Mouse (Mus musculus) stomach, embryonic 16.5 days (tissue): ENCODE measurements at regions not wholly inside any gene's neighbourhood (a gene's known extent, or its start where the extent isn't known, plus 50 kb on each side); places are given as distances from the start of the nearest gene placed in this dataset.
A peak's percentile ranks its signal among the peaks of the same experiment; 100 is the strongest.

Source experiments
- ATAC-seq: fragments of 200-750 bp; cut with Nextera tagmentation; 2 replicates; pipeline ENCODE4 v1.8.0; 2017; ENCODE audit warnings: moderate number of reproducible peaks, moderate TSS enrichment; ENCODE audit not compliant: insufficient read depth, low FRiP score
- H3K27ac ChIP-seq: fragments of 300-500 bp; sonication (generic); 2 replicates; pipeline ENCODE4 v1.5.1; 2014; ENCODE audit warnings: low read length
- H3K27me3 ChIP-seq: fragments of 300-500 bp; sonication (generic); 2 replicates; pipeline ENCODE4 v1.6.1; 2014; ENCODE audit warnings: low read length, control low read depth, mixed read lengths; ENCODE audit not compliant: control insufficient read depth, insufficient read depth
- H3K36me3 ChIP-seq: fragments of 300-500 bp; sonication (generic); 2 replicates; pipeline ENCODE4 v1.6.1; 2014; ENCODE audit warnings: low read length; ENCODE audit not compliant: control insufficient read depth, insufficient read depth
- H3K4me1 ChIP-seq: fragments of 300-500 bp; sonication (generic); 2 replicates; pipeline ENCODE4 v1.6.1; 2014; ENCODE audit warnings: low read length, control low read depth, mixed read lengths; ENCODE audit not compliant: control insufficient read depth, insufficient read depth
- H3K4me2 ChIP-seq: fragments of 300-500 bp; sonication (generic); 2 replicates; pipeline ENCODE4 v1.6.1; 2014; ENCODE audit warnings: low read depth, low read length, mixed read lengths
- H3K4me3 ChIP-seq: fragments of 300-500 bp; sonication (generic); replicated peaks from 2 replicates; pipeline ENCODE4 v1.5.1; 2014; ENCODE audit warnings: mild to moderate bottlenecking, low read length
- H3K9ac ChIP-seq: fragments of 300-500 bp; sonication (generic); 2 replicates; pipeline ENCODE4 v1.6.1; 2014; ENCODE audit warnings: low read length
- H3K9me3 ChIP-seq: fragments of 300-500 bp; sonication (generic); replicated peaks from 2 replicates; pipeline ENCODE4 v1.6.1; 2016; ENCODE audit warnings: low read length, control low read depth; ENCODE audit not compliant: control insufficient read depth
- WGBS: fragments of 180-500 bp; shearing (Covaris S2); extraction: QIAGEN DNeasy Blood & Tissue Kit; methylation state at CpG from one replicate; pipeline ENCODE4 v1.1.7; 2014; 5-methylcytosine and 5-hydroxymethylcytosine counted together

DNA sequence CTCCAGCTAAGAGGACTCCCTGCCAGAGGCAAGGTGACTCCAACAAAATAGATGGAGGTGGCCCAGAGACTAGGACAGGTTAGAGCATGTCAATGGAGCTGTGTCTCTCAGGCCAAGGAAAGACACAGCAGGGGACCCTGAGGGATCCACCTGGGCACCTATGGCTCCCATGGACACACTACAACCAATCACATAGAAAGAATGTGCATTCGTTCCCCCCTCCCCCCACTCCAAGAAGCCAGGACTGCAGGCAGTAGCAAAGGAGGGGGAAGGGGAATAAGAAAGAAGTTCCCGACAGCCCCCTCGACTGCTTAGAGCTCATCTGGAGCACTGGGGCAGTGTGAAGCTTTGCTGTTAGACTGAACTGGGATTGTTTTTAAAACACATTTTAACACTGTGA is 474.1 kb downstream of the Bnc2 start:
- Histone ChIP-seq H3K27me3 (no peaks in the 10 kb centered on the region), H3K9ac (no peak overlapping the region), H3K4me1 (no peaks in the 10 kb centered on the region; the same call in 1 of the 2 replicates), H3K4me3 (no peak overlapping the region), H3K4me2 (no peak overlapping the region), H3K27ac (no peak overlapping the region), H3K36me3 (no peaks in the 10 kb centered on the region), H3K9me3 (no peaks in the 10 kb centered on the region)
- ATAC-seq, result no peak
- WGBS, result 66% methylated on average over 3 of the region's 3 CpGs

DNA sequence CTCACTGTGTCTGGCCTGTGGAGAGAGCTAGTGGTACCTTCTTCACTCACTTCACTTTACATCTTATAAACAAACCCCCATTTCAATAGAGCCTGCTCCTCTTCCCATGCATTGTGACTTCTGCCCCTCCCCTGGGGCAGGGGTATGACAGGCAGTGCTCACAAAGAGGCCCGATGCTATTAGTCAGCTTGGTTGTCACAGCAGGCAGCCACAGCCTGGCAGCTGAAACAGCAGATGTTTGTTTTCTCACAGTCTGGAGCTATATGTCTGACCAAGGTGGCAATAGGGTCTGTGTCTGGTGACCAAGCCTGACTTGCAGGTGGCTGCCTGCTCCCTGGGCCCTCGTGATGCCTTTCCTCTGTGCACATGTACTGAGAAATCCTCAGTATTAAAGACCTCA is 472.8 kb downstream of the Bnc2 start:
- Histone ChIP-seq H3K27me3 (no peaks in the 10 kb centered on the region), H3K9ac (no peak overlapping the region), H3K4me3 (no peak overlapping the region), H3K9me3 (no peaks in the 10 kb centered on the region), H3K27ac (no peak overlapping the region), H3K36me3 (no peaks in the 10 kb centered on the region), H3K4me1 (no peaks in the 10 kb centered on the region; the same call in 1 of the 2 replicates), H3K4me2 (no peak overlapping the region)
- ATAC-seq, result no peak; the same call in 1 of the 2 replicates
- 35% methylated on average over 2 of the region's 2 CpGs for WGBS

DNA sequence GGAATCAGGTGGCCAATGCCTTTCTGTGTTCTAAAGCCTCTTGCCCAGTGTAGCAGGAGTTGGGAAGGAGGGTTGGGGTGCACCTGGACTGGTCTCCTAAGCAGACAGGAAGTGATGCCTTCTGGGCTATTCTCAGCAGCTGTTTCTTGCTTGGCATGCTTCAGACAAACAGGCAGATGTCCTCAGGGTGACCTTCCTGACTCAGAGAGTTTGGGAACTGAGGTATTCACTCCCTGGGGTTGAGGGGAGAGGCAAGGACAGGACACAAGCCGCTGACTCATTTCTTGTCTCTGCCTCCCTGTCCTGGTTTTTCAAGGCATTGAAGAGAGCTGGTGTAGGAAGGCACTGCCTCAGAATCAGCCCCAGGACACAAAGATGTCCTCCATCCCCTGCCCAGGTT is 471.4 kb downstream of the Bnc2 start:
- no peak overlapping the region for H3K9ac ChIP-seq
- no peak overlapping the region for H3K27ac ChIP-seq
- H3K27me3 ChIP-seq, result no peaks in the 10 kb centered on the region
- H3K9me3 ChIP-seq, result no peaks in the 10 kb centered on the region
- H3K4me3 ChIP-seq, result no peak overlapping the region
- H3K36me3 ChIP-seq, result no peaks in the 10 kb centered on the region
- H3K4me2 ChIP-seq, result no peak overlapping the region
- no peaks in the 10 kb centered on the region; the same call in 1 of the 2 replicates for H3K4me1 ChIP-seq
- ATAC-seq, result 0 out of 2 replicates have a peak, but pooled peaks have one; percentile 9
- 29% methylated on average over 1 of the region's 1 CpGs for WGBS

DNA sequence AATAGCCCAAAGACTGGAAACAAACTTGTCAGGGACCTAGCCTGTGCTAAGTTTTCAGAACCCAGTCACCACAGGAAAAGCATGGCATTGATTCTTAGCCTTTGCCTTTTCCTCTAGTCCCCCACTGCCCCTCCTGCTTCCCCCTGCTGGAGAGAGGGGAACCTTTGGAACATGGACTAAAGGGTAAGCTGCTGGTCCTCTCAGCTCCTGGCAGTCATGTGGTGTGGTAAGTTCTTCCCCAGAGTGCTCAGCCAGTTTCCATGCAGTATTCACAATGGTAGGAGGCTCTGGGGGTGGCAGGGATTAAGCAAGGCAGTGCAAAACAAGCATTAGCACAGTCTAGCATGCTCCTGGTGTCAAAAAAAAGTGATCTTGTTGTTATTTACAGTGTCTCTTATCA is 470.3 kb downstream of the Bnc2 start:
- Histone ChIP-seq H3K4me2 (no peak overlapping the region), H3K4me1 (no peaks in the 10 kb centered on the region; the same call in 1 of the 2 replicates), H3K9me3 (no peaks in the 10 kb centered on the region), H3K27me3 (no peaks in the 10 kb centered on the region), H3K27ac (no peak overlapping the region), H3K4me3 (no peak overlapping the region), H3K36me3 (no peaks in the 10 kb centered on the region), H3K9ac (no peak overlapping the region)
- ATAC-seq, result no peak

DNA sequence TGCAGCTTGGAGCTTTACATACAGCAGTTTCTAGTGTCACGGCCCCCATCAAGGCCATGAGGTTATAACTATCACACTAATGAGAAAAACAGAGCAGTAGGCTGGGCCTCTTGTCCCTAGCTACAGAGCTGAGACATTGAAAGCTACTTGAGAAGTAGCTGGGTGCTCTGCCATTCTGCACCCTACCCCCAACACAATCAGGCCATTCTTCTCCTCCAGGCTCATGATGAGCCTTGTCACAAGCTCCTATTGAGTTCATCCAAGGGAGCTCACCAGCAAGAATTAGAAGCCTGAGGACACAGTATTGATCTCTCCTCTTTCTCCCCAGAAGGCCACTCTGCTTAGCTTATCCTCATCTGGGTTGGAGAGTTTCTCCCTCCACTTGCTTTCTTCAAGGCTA is 466.9 kb downstream of the Bnc2 start:
- H3K4me3 ChIP-seq, result no peak overlapping the region
- no peak overlapping the region for H3K4me2 ChIP-seq
- no peak overlapping the region for H3K9ac ChIP-seq
- no peaks in the 10 kb centered on the region for H3K36me3 ChIP-seq
- ATAC-seq, result no peak
- H3K27me3 ChIP-seq, result no peaks in the 10 kb centered on the region
- no peak overlapping the region for H3K27ac ChIP-seq
- WGBS, result 56% methylated on average over 1 of the region's 1 CpGs
- no peaks in the 10 kb centered on the region; the same call in 1 of the 2 replicates for H3K4me1 ChIP-seq
- H3K9me3 ChIP-seq, result no peaks in the 10 kb centered on the region

DNA sequence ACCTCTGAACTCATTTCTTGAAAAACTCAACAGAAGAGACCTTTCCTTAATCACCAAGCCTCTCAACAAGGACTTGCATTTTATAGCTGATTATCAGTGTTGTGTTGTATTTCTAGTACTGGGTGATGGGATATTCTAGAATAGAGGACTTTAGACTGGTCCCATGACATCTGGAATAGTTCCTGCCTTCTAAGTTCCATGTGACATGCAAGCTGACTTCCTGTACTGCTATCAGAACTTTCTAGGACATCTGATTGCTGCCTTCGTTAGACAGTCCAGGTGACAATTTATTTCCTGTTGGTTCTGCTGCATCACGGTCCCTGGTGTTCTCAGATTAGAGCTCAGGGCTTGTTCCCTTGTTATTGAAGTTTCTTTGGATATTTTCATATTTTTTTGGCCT is 465.5 kb downstream of the Bnc2 start:
- H3K4me3 ChIP-seq, result no peak overlapping the region
- H3K36me3 ChIP-seq, result no peaks in the 10 kb centered on the region
- no peak for ATAC-seq
- H3K4me1 ChIP-seq, result no peaks in the 10 kb centered on the region
- H3K27me3 ChIP-seq, result no peaks in the 10 kb centered on the region
- H3K4me2 ChIP-seq, result no peak overlapping the region
- no peak overlapping the region for H3K27ac ChIP-seq
- H3K9ac ChIP-seq, result no peak overlapping the region
- H3K9me3 ChIP-seq, result no peaks in the 10 kb centered on the region
- 83% methylated on average over 2 of the region's 2 CpGs for WGBS

- Histone ChIP-seq H3K9me3 (no peaks in the 10 kb centered on the region), H3K36me3 (no peaks in the 10 kb centered on the region), H3K27ac (no peak overlapping the region), H3K4me1 (no peaks in the 10 kb centered on the region), H3K4me3 (no peak overlapping the region), H3K27me3 (no peaks in the 10 kb centered on the region), H3K4me2 (no peak overlapping the region), H3K9ac (no peak overlapping the region)
- ATAC-seq, result no peak
- 71% methylated on average over 11 of the region's 11 CpGs for WGBS
These were observed 463.7 kb downstream of the Bnc2 start for GRCm38 (mm10) chr4:84211311-84211875.

DNA sequence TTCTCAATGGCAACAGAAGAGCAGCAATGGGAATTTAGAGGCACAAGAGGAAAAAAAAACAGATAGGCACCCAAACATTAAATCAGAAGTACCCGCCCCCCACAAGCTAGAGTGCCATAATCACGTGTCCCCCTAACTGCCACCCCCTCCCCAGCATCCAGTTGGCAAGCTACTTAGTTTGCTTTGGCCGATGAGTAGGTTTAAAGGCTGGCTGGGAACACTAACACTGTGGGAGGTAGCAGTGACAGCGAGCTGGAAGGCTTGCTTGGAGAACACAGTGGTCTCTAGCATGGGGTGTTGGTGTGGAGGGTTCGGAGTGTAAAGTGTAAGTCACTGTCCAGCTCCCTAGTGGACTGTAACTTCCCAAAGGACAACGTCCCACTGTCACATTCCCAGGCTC is 463.1 kb downstream of the Bnc2 start:
- no peak for ATAC-seq
- H3K4me3 ChIP-seq, result no peak overlapping the region
- 73% methylated on average over 6 of the region's 6 CpGs for WGBS
- H3K9me3 ChIP-seq, result no peaks in the 10 kb centered on the region
- no peak overlapping the region for H3K9ac ChIP-seq
- no peak overlapping the region for H3K27ac ChIP-seq
- H3K36me3 ChIP-seq, result no peaks in the 10 kb centered on the region
- H3K4me2 ChIP-seq, result no peak overlapping the region
- no peaks in the 10 kb centered on the region for H3K4me1 ChIP-seq
- no peaks in the 10 kb centered on the region for H3K27me3 ChIP-seq

- no peak overlapping the region for H3K27ac ChIP-seq
- H3K4me2 ChIP-seq, result no peak overlapping the region
- no peak for ATAC-seq
- H3K9me3 ChIP-seq, result no peaks in the 10 kb centered on the region
- no peak overlapping the region for H3K4me3 ChIP-seq
- H3K27me3 ChIP-seq, result no peaks in the 10 kb centered on the region
- WGBS, result 63% methylated on average over 8 of the region's 8 CpGs
- H3K36me3 ChIP-seq, result no peaks in the 10 kb centered on the region
- H3K9ac ChIP-seq, result no peak overlapping the region
- no peaks in the 10 kb centered on the region for H3K4me1 ChIP-seq
These were observed 460.6 kb downstream of the Bnc2 start for GRCm38 (mm10) chr4:84214523-84214922.

- no peaks in the 10 kb centered on the region for H3K36me3 ChIP-seq
- ATAC-seq, result no peak
- WGBS, result 78% methylated on average over 4 of the region's 4 CpGs
- H3K9me3 ChIP-seq, result no peaks in the 10 kb centered on the region
- H3K4me2 ChIP-seq, result no peak overlapping the region
- no peak overlapping the region for H3K4me3 ChIP-seq
- H3K9ac ChIP-seq, result no peak overlapping the region
- H3K27me3 ChIP-seq, result no peaks in the 10 kb centered on the region
- H3K4me1 ChIP-seq, result peaks cover 4% of the 10 kb centered on the region; the same call in 1 of the 2 replicates
- H3K27ac ChIP-seq, result no peak overlapping the region
These were observed 456.1 kb downstream of the Bnc2 start for GRCm38 (mm10) chr4:84218961-84219360.
